Mouse (Mus musculus): ENCODE data around the gene Trim6. TPM values are rescaled to one million over a fixed set of nuclear protein-coding genes. Genes with fewer than 3 reads are reported as not detected.

The Trim6 gene
- total RNA-seq, 1 experiment from 2014 or later, result 0.74 TPM

Other genes with a start within 250 kb of the Trim6 start
- gene Olfr635, start 247.6 kb upstream of the Trim6 start, total RNA-seq (2021), result not detected in 2 replicates
- not detected in 2 replicates for gene Olfr638, start 220.0 kb upstream of the Trim6 start, total RNA-seq (2021)
- not detected in 2 replicates for gene Olfr639, start 201.5 kb upstream of the Trim6 start, total RNA-seq (2021)
- gene Olfr640, start 193.2 kb upstream of the Trim6 start, total RNA-seq (2021), result not detected in 2 replicates
- not detected in 2 replicates for gene Olfr641, start 183.3 kb upstream of the Trim6 start, total RNA-seq (2021)
- not detected in 2 replicates for gene Olfr642, start 166.1 kb upstream of the Trim6 start, total RNA-seq (2021)
- gene 4930516K23Rik, start 157.3 kb upstream of the Trim6 start, total RNA-seq (2021), result not detected in 2 replicates
- not detected in 2 replicates for gene Olfr644, start 146.9 kb upstream of the Trim6 start, total RNA-seq (2021)
- gene Olfr645, start 133.3 kb upstream of the Trim6 start, total RNA-seq (2021), result not detected in 2 replicates
- gene Olfr646, start 113.9 kb upstream of the Trim6 start, total RNA-seq (2021), result not detected in 2 replicates
- gene Ubqln5, start 89.0 kb upstream of the Trim6 start, total RNA-seq (2021), result not detected in 2 replicates
- gene Olfr643, start 81.4 kb upstream of the Trim6 start, total RNA-seq (2021), result not detected in 2 replicates
- gene Ubqln3, start 75.5 kb upstream of the Trim6 start, total RNA-seq (2021), result not detected in 2 replicates
- gene Ubqlnl, start 68.2 kb upstream of the Trim6 start, total RNA-seq (2021), result not detected in 2 replicates
- not detected in 2 replicates for gene Olfm5, start 54.0 kb upstream of the Trim6 start, total RNA-seq (2021)
- not detected in 2 replicates for gene Olfr648, start 35.4 kb upstream of the Trim6 start, total RNA-seq (2021)
- not detected in 2 replicates for gene Olfr649, start 22.8 kb upstream of the Trim6 start, total RNA-seq (2021)
- 5.9 and 7.7 TPM in 2 replicates for gene Trim34a, start 25.7 kb downstream of the Trim6 start, total RNA-seq (2021)
- 3.0 and 6.9 TPM in 2 replicates for gene Trim5, start 69.3 kb downstream of the Trim6 start, total RNA-seq (2021)
- 8.1 and 17.0 TPM in 2 replicates for gene Trim12a, start 96.7 kb downstream of the Trim6 start, total RNA-seq (2021)
- gene Trim34b, start 110.7 kb downstream of the Trim6 start, total RNA-seq (2021), result 0.38 and 0.52 TPM in 2 replicates
- 8.4 and 11.6 TPM in 2 replicates for gene Trim12c, start 134.6 kb downstream of the Trim6 start, total RNA-seq (2021)
- 0.53 TPM in 1 of 2 replicates, not detected in the other for gene Trim30b, start 151.1 kb downstream of the Trim6 start, total RNA-seq (2021)
- gene Trim30c, start 182.0 kb downstream of the Trim6 start, total RNA-seq (2021), result 0.23 TPM in 1 of 2 replicates, not detected in the other
- gene Trim30a, start 246.4 kb downstream of the Trim6 start, total RNA-seq (2021), result 3.6 and 7.3 TPM in 2 replicates